Mouse (Mus musculus): Measurements from ENCODE around the gene Ttll8.
A peak's percentile ranks its signal among the peaks of the same experiment; 100 is the strongest.

Ttll8 gene

DNA sequence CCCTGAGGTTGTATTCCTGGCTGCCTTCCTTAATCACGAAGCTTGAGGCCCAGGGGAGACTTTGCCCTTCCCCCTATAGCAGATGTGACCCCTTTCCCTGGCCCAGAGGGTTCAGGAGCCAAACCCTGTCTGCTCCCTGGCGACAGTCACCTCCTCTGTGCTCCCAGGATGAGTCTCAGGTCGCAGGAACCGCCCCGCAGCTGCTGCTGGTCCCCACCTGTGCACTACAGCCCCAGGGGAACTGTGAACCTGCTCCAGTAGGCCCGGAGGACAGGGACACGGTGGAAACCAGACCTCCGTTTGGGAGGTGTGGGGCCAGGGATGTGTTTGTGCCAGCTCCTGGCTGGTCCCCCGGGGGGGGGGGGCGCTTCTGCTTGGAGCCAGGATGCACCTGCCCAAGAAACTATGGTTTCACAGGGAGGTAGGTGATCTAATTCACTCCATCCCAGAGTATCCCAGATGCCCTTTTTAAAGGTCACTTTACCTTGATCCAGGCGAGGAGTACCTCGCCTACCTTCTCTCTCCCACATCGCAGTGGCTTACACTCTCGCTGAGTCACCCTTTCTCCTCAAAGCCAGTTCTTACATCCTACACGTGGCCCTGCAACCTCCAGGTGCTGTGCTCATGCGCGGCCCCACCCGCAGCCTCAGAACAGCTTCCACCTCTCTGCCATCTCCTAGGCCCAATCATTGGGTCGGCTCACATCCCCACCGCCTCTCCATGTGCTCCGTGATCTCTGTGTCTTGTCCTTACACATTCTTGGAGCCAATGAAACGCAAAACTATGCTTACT lies 72.8 kb downstream of the Ttll8 start:
- no peak for DNase-seq

DNA sequence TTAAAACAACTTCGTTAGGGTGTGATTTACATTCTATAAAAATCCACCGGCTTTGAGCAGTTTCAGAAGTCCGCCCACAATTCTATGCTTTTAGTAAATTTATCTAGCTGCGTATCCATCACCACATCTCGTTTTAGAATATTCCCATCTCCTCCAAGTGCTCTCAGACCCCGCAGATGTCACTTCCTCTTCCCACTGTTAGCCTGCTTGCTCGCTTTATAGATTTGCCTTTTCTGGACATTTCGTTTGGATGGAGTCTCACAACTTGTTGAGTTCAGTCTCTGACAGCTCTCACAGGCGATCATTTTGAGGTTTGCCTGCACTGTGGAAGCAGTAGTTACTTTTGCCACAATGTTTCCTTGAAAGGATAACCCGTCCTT lies 77.2 kb downstream of the Ttll8 start:
- DNase-seq, result no peak

DNA sequence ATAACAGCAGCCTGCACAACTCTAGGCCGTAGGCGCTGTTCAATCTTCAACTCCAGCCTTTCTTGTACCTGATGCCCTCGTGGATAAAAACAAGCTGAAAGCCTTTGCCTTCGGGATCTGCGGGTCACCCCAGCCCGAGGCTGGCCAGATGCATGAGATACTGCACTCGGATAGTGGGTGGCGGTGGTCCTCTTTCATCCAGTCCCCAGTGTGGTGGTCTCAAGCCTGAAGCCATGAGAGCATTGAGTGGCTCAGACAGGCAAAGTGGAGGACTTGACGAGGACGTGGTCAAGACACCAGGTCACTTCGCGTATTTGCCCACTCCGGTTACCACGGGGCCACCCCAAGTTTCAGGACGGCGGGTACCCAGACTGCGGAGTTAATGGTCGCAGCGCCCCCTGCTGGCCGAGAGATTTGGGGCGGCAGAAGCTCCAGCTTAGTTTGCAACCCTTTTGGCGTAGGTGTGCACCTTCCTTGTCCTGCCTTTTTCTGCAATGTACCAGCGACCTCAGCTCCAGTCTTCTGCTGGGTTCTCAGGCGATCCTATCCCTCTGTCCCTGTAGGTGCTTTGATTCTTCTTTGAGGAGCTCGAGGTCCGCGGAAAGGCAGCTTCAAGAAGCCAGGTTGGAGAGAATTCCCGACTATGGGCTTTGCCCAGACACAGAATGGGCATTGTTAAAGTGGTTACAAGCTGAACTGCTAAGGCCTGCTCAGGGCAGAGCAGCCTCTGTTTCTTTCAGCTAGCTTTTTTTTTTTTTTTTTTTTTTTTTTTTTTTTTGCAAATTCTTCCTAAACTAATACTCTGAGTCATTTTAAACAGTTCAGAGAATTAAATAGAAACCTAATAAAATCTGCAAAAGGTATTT lies 77.8 kb downstream of the Ttll8 start:
- DNase-seq, result peak; percentile 55

DNA sequence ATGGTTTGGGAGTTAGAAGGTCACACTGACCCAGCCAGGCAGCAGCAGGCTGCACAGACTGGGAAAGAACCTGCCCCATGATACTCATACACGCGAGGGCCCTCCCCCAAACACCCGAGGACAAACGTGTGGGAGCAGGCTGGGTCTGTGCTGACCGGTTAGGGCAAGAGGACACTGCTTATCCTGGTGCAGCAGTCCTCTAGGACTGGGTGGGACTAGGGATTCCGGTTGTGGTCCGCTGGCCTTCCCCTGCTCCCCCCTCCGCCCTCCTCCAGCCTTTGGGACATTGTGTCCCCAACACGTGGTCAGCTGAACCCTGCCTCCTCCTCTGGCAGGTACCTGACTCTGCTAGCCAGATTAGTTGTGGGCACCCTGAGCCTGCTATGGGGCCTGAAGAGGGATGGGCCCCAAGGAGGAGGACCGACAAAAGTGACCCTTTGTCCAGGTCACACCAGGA lies 78.6 kb downstream of the Ttll8 start:
- no peak for DNase-seq

DNA sequence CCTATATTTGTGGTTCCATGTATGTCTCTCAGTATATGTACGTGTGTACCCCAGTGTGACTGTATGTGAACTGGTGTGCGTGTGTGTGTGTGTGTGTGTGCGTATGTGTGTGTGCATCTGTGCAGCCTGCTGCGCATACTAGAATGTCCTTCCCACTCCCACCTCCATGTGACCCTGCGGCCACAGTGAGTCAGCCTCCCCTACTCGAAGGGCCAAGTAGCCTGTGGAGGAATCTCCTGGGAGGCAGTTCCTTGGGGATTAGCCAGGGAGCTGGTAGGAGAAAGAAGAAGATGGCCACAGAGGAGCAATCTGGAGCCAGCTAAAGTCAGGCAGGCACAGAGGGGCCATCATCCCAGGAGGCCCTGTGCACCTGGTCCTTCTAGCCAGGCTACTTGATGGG lies 79.7 kb downstream of the Ttll8 start:
- DNase-seq, result no peak

DNA sequence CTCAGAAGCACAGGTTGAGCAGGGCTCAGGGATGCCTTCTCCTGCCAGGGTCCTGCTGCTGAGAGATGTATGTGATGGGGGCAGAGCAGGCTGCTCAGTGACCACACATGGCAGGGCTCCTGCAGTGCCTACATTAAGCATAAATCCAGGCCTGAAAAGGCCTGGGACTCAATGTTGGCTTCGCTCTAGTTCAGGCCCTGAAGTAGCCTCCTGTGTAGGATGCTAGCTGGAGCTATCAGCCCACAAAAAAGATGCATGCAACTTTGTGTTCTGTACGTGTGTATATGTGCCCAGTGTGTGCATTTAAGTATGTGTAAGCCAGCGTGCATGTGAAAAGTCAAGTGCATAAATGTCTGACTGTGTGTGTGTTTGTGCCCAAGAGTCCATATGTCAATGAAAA lies 80.2 kb downstream of the Ttll8 start:
- no peak for DNase-seq

DNA sequence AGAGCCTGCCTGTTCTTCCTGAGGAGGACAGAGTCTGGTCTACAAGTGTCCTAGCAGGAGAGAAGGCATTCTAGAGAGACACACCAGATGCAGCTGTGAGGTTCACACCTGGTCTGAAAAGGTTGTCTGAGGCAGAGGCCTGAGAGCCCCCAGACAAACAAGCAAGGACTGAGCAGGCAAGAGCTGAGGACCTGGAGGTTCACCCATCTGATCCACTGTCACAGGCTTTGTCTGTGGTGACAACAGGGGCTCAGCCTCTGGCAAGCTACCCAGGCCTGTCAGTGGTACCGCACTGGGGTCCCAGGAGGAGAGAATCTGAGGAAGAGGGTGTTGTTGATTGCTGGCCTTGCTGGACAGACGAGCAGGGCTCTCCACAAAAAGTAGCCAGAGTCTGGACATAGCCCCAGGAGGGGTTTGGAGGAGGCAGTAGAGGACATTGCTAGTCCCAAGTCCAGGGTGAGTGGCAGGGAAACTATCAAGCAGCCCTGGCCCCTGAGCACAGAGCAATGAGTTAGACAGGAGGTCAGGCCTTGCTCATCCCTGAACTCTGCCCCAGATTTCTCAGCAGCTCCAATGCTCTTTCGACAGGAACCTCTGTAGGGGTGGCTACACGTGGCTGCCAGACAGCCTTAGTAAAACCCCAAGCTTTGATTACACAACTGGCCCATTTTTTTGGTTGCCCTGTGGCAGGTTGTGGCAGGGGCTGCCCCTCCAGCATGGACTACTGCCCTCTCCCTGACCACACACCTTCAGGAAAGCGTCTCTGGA lies 83.6 kb downstream of the Ttll8 start:
- no peak for DNase-seq

DNA sequence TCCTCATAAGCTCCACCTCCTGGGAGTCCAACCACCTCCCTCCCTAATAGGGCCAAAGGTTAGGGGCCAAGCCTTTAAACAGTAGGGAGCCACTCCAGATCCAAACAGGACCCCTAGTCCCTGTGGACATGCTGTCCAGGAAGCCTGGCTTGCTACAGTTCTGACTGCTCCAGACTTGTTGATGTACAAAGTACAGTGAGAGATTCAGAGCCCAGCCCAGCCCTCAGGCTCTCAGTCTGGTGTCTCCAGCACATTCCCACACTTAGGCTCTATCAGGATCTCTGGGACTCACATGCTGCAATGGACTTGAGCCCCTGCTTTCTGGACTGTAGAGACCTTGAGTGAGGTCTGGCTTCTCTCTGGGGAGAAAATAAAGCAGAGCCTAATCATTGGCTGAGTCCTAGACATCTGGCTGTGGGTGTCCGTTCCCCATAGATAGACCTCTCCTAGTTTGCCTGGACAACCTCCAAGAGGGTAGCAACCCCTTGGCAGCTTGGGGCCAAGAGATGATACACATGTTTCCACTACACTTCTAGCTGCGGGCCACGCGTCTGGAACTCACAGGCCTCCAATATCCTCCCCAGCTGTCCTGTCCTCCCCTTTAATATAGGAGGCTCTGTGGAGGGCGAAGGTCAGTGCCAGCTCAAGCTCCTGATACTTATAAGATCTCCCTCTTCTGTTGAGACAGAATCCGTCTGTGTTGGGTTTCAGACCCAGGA lies 86.0 kb downstream of the Ttll8 start:
- DNase-seq, result no peak

DNA sequence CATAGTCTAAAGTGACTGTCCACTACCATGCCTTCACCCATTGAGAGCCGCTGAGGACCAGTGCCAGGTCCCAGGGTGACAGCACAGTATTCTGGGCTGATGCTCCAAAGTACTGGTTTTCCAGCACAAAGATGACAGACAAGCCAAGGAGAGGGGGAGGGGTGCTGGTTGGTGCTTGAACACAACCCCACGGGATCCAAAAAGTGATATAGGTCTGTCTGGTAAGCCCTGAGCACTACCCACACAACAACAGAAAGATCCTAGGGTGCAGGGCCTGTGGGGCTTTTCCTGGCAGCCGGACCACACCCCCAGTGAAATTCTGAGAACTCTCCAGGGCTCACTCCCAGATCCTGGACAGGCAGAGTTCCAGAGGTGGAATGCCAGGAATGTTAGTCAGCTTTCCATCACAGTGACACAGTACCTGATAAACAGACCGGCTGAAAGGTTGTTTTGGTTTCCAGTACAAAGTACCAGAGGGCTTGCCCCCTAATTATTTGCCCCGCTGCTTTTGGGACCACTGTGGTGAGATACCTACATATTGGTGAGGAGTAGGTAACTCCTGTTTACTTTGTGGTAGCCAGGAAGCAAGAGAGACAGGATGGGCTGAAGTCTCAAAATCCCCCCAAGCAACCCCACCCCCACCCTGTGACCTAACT lies 86.7 kb downstream of the Ttll8 start:
- no peak for DNase-seq

DNA sequence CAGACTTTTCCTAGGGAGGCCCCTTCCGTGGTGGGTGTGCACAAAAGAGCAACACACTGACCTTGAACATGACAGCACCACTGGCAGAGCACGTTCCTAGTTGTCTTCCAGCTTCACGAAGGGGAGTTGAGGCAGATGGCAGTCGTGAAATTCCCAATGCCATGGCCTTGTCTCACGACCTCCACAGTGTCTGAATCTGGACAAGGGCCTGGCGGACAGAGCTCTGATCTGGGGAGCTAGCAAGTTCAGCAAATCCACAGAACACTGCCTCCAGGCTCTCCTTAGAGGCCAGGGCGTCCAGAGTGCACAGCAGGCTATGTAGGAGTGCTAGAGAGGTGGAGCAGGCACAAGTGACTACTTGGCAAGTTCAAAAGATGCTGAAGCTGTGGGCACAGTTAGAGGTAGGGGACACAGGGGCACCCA lies 87.3 kb downstream of the Ttll8 start:
- DNase-seq, result no peak

DNA sequence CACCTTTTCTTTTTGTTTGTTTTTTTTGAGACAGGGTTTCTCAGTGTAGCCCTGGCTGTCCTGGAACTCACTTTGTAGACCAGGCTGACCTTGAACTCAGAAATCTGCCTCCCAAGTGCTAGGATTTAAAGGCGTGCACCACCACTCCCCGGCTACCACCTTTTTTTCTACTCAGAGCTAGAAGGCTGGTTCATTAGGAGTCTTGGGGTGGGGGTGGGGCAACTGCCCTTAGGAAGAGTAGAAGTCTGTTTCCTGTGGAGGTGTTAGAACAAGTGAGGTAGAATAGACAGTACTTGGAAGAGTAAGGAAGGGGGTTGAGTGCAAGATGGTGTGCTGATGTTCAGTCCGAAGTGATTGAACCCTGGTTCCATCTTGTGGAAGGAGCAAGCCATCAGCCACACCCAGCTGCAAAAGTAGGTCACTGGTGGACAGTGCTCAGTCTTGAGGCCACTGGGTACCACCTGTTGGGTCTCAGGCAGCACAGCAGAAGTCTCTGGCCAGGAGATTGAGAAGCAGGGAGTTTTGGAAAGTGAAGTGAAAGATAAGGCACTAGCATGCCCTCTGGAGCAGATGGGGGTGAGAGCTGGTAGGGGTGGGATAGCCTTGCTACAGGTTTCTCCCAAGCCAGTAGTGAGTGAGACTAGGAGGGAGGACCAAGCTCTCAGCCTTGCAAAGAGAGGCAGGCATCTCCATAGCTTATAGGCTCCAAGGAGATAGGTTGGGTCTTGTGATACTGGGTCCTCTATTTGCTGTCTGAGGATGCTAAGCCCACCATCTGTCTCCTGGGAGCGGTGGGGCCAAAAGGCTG lies 88.1 kb downstream of the Ttll8 start:
- DNase-seq, result no peak

DNA sequence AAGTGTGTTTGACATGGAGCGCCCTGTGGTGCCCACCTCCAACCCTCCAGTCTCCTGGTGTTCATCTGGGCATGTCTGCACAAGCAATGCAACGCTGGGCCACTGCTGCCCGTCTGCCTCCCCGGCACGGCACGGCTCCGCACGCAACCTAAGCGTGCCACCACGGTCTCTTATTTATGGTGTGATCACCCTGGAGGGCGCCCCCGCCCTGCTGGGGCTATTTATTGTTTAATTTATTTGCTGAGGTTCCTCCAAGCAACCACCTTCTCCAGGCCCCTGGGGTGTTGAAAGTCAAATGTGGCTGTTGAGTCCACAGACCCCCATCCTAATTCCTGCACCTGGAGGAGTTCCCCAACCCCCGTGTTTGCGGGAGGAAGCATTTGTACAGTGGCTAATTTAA lies 89.2 kb downstream of the Ttll8 start:
- no peak for DNase-seq

DNA sequence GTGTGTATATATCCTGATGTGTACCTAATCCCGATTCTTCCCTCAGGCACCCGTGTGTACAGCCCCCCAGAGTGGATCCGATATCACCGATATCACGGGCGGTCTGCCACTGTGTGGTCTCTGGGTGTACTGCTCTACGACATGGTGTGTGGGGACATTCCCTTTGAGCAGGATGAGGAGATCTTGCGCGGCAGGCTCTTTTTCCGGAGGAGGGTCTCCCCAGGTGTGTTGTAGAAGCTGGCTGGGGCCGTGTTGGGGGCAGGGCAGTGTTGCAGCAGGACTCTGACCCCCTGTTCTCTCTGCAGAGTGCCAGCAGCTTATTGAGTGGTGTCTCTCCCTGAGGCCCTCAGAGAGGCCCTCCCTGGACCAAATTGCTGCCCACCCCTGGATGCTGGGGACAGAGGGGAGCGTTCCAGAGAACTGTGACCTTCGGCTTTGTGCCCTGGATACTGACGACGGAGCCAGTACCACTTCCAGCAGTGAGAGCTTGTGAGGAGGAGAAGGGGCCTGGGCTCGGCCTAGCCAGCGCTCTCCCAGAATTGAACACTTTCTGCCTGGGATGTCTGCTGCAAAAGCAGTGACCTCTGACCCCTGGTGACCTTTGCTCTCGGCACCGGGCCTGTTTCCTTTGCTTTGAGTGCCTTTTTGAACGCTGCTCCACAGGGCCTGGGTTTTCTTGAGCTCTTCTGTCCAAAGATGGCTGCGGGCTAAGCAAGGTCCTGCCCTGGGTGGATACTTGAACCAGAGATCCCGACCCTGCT lies 89.8 kb downstream of the Ttll8 start:
- peak; percentile 43 for DNase-seq

DNA sequence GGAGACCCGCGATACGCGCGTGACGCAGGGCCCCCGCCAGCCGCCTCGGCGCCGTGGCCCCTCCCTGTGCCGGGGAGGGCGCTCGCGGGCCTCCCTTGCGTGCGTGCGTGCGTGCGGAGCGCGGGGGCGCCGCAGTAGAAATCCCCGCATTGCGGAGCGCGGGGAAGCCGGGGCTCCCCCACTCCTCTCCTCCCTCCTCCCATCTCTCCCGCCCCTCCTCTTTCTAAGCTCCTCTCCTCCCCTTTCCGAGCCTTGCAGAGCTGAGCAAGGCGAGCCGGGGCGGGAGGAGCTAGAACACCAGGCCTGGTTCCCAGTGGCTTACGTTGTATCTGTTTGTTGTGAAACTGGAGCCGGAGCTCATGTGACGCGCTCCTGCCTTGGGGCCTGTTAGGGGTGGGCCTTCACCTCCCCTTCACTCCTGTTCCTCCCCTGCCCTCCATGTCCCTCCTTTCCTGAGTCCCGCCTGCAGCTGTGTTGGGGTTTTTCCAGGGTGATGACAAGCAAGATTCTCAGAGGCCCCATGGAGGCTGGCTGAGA lies 90.5 kb downstream of the Ttll8 start:
- peak; percentile 95 for DNase-seq

DNA sequence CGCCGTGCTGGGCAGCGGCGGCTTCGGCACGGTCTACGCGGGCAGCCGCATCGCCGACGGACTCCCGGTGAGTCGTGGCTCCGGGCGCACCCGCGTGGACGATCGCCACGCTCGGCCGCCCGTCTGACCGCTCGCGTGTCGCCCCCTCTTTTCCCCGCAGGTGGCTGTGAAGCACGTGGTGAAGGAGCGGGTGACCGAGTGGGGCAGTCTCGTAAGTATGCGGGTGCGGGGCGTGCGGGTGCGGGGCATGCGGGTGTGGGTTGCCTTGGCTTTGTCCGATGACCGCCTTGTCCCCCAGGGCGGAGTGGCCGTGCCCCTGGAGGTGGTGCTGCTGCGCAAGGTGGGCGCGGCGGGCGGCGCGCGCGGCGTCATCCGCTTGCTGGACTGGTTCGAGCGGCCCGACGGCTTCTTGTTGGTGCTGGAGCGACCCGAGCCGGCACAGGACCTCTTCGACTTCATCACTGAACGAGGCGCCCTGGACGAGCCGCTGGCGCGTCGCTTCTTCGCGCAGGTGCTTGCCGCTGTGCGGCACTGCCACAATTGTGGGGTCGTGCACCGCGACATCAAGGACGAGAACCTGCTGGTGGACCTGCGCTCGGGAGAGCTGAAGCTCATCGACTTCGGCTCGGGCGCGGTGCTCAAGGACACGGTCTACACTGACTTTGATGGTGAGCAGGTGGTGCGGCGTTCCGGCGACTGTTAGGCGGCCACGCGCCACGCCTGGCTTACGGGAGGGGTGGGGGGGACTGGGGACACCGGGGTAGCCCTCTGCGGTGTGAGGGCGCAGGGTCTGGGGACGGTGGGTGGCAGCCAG lies 91.1 kb downstream of the Ttll8 start:
- peak; percentile 61 for DNase-seq

DNA sequence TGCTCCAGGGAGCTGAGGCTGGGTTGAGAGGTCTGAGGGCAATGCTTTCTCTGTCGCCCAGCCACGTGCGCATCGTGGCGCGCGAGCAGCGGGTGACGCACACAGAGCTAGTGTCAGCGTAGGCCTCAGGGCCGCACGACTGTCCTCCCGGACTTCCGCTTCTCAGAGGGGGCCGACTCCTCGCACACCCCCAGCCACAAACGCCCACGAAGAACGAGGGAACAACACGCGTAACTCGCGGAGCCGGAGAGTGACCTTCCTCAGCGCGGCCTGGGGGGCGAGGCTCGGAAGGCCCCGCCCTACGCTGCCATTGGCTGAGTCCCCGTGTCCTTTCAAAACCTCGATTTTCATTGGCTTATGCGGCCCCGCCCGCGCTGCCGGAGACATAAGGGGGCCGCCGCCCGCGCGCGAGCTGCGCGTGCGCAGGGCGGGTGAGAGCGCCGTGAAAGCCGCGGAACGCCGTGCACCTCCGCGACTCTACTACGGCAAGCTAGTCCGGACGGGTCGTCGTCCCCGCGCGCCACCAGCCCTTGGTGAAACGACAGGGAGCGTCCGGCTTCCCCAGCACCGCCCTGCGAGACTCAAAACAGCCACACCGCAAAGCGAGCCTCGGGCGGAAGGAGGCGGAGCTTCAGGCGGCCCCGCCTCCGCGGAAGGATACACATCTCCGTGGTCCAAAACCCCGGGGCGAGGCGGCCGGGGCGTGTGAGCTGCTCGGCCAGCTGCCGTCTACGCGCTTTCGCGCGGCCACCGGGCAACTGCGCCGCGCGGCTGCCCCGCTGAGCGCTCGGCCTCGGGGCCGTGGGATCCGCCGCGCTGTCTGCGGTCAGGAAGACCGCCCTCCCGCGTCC lies 92.2 kb downstream of the Ttll8 start, which contains the start of gene Pim3:
Gene Pim3 (plus strand): TSS at position 415 of the 851 bp plus-strand sequence.
- DNase-seq, result peak; percentile 99

DNA sequence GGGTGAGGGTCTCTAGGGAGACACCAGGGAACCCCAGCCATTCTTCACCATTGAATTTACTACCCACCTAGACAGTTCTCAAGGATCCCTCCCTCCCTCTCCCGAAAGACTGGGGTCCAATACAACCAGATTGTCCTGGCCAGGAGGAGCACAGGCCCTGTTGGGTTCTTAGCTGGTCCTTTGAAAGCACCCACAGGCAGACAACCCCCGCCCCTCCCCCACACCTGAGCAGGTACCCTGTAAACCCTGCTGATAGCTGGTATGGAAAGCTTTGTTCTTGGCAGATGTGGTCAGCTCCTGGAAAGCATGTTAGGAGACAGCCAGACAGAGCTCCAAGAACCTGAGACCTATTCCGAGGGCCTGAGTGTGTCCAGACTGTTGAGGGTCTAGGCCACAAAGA lies 93.4 kb downstream of the Ttll8 start:
- DNase-seq, result no peak

Data from layer of hippocampus, adult 9-11 months (tissue).